19 mouse cellular contexts compared by ENCODE assay signal in the genomic region with DNA sequence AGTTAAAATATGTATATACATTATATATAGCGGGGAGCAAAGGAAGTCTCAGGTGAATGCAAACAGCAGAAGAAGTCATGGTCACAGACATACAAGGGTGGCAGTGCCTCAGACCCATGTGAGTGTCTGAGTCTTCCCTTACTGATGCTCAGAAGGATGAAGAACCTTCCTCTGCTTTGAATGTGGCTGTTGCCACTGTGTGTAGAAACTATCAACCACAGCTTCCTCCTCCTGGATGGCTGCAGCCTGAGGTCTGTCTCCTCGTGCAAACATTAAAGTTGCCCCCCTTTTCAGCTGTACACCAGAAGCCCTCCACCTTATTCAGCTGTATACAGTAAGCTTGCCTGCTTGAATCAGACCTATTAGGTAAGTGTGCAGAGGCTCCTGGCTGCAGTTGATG.
DNase-seq lines count a peak whose midpoint lies in the region; ATAC-seq lines count a peak whose summit lies in the region.
"Had no signal": no experiment of that assay in that cellular context is flagged by ENCODE, and none has a peak within 500 bp of the region (broad histone marks: within the 10 kb centered on the region; RNA-seq: fewer than 3 reads in every experiment).

No protein-coding gene starts in this region.

- peak; percentile 88 for ATAC-seq in granulocyte monocyte progenitor cell, adult 5-6 weeks (replicated peaks; ENCODE audit: poor library complexity, severe bottlenecking)
- peak; percentile 62 for ATAC-seq in megakaryocyte, adult 5-6 weeks (ENCODE audit: poor library complexity, severe bottlenecking)
- ATAC-seq: forebrain, embryonic 14.5 days; forebrain, embryonic 16.5 days had no signal

- DNase-seq in testis, postnatal 10 days (ENCODE audit: low spot score) = peak; percentile 6
- DNase-seq in testis, postnatal 14 days (ENCODE audit: low spot score) = no peak
- peak; percentile 27 for DNase-seq in 416B (ENCODE audit: low read depth)
- DNase-seq in layer of hippocampus, postnatal 25 days (ENCODE audit: extremely low spot score in 1 of 2, low spot score in 1 of 2) = no peak
- DNase-seq in spleen, postnatal 10 days (ENCODE audit: low spot score in 2 of 2) = no peak
- no peak for DNase-seq in adrenal gland, postnatal 25 days
- DNase-seq: adrenal gland, adult 2 months; adrenal gland, postnatal 10 days; adrenal gland, postnatal 36 days; cerebellum, adult 11-12 months; cerebellum, adult 2 months; cerebellum, adult 9-10 months; cerebellum, postnatal 10 days; cerebellum, postnatal 25 days; embryo, embryonic 11 days had no signal

Comparison
In these comparisons a context has a peak if more than half of its experiments do, and no peak if none do; other contexts are left out.
1. DNase-seq: peak in testis, postnatal 10 days (single experiment) and 416B (single experiment); none in testis, postnatal 14 days (single experiment), layer of hippocampus, postnatal 25 days (0 of 2), spleen, postnatal 10 days (0 of 2) and adrenal gland, postnatal 25 days (single experiment).